Mouse (Mus musculus): ENCODE measurements around the gene Strbp.

DNA sequence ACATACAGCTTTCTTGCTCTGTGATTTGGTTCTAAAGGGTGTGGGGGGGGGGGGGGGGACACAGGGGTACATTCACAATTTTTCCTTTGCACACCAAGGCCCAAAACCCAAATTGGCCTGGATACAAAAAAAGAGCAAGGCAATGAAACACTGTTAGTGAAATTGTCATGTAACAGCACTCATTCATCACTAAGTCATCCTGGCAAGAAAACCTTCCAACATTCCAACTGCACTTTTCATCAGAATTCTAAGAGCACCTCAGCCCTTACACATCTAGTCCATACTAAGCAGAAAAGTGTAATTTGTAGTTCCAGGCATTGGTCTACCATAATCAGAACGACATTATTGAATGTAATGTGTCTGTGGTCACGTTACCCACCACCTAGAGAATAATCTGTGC lies 131.5 kb downstream of the Strbp start:
- TF ChIP-seq ZNF384 (IDR thresholded peaks at IDR 0.05; ENCODE audit: low read depth, low read length) (no peak), HCFC1 (IDR thresholded peaks at IDR 0.05; ENCODE audit: borderline replicate concordance, insufficient read depth, low read length) (no peak), CHD2 (IDR thresholded peaks at IDR 0.05; ENCODE audit: low read depth, low read length) (no peak), ZC3H11A (IDR thresholded peaks at IDR 0.05; ENCODE audit: borderline replicate concordance, low read depth, low read length) (no peak)

All from ES-E14 (cell line).